Mouse (Mus musculus): ENCODE data around the gene Asz1.

Gene Asz1

GRCm38 (mm10) chr6:18002065-18002464, 106.8 kb downstream of the Asz1 start:
- no peak for DNase-seq

Measured in right cerebral cortex, adult 18-20 months (tissue).